Mouse (Mus musculus) hindbrain, embryonic 16.5 days (tissue): ENCODE results near the gene Gm49358. TPM values are rescaled to one million over a fixed set of nuclear protein-coding genes. Genes with fewer than 3 reads are reported as not detected.

Experiments used
- ATAC-seq: fragments of 200-750 bp; cut with Nextera tagmentation; 2 replicates; pipeline ENCODE4 v1.8.0; 2017; ENCODE audit warnings: moderate TSS enrichment, moderate library complexity
- H3K27ac ChIP-seq: fragments of 300-500 bp; sonication (generic); 2 replicates; pipeline ENCODE4 v1.5.1; 2014; ENCODE audit warnings: low read depth, mild to moderate bottlenecking, control low read depth, low read length, moderate library complexity
- H3K27me3 ChIP-seq: fragments of 300-500 bp; sonication (generic); replicated peaks from 2 replicates; pipeline ENCODE4 v1.6.1; 2014; ENCODE audit warnings: low read length; ENCODE audit not compliant: control insufficient read depth, insufficient read depth
- H3K36me3 ChIP-seq: fragments of 300-500 bp; sonication (generic); 2 replicates; pipeline ENCODE4 v1.6.1; 2014; ENCODE audit warnings: mild to moderate bottlenecking, low read length, moderate library complexity, mixed read lengths; ENCODE audit not compliant: control insufficient read depth, insufficient read depth
- H3K4me1 ChIP-seq: fragments of 300-500 bp; sonication (generic); 2 replicates; pipeline ENCODE4 v1.6.1; 2014; ENCODE audit warnings: low read depth, low read length; ENCODE audit not compliant: control insufficient read depth, insufficient read depth
- H3K4me2 ChIP-seq: fragments of 300-500 bp; sonication (generic); 2 replicates; pipeline ENCODE4 v1.6.1; 2014; ENCODE audit warnings: mild to moderate bottlenecking, low read length, control low read depth, moderate library complexity
- H3K4me3 ChIP-seq: fragments of 300-500 bp; sonication (generic); 2 replicates; pipeline ENCODE4 v1.5.1; 2014; ENCODE audit warnings: mild to moderate bottlenecking, low read length, control low read depth, moderate library complexity
- H3K9ac ChIP-seq: fragments of 300-500 bp; sonication (generic); 2 replicates; pipeline ENCODE4 v1.6.1; 2014; ENCODE audit warnings: low read depth, mild to moderate bottlenecking, control low read depth, low read length, moderate library complexity
- H3K9me3 ChIP-seq: fragments of 300-500 bp; sonication (generic); 2 replicates; pipeline ENCODE4 v1.6.1; 2014; ENCODE audit warnings: mild to moderate bottlenecking, low read length, moderate library complexity; ENCODE audit not compliant: control insufficient read depth
- WGBS: fragments of 180-500 bp; shearing (Covaris S2); extraction: QIAGEN DNeasy Blood & Tissue Kit; methylation state at CpG from one replicate; pipeline ENCODE4 v1.1.7; 2014; 5-methylcytosine and 5-hydroxymethylcytosine counted together
- polyA plus RNA-seq: library from polyadenylated mRNA; unstranded; fragments of >200 nt; fragmentation: Nextera tagmentation; extraction: Ambion mirVana; gene quantifications from 2 replicates; pipeline ENCODE4 v1.2.1, GENCODE M21; 2015

The Gm49358 gene
- not detected in 2 replicates for polyA plus RNA-seq

DNA sequence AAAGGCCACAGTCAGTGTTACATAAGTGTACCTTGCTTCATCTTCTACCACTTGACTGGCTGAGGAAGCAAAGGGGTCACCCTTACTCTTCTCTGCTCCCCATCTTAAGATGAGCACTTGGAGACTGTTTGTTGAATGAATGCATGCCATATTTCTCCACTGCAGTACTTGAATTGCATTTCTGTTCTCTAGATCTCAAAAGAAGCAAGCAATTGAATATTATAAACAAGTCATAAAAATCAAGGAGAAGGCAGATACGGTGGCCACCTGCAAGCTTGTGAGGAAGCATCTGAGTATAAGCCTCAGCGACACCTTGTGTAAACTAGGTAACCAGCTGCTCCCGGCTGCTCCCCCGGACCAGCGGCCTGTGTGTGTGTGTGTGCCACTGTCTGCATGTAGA, at the start of gene Gm49358:
TSS of gene Gm49358 (plus strand) at position 301 of the 400 bp plus-strand sequence.
- H3K9me3 ChIP-seq = no peaks in the 10 kb centered on the region
- H3K4me3 ChIP-seq = no peak within 1 kb of the TSS
- H3K4me1 ChIP-seq = no peaks in the 10 kb centered on the region
- H3K4me2 ChIP-seq = no peak within 1 kb of the TSS
- H3K27ac ChIP-seq = no peak within 1 kb of the TSS
- H3K27me3 ChIP-seq = no peaks in the 10 kb centered on the region
- H3K36me3 ChIP-seq = no peaks in the 10 kb centered on the region
- no peak within 1 kb of the TSS for H3K9ac ChIP-seq
- ATAC-seq = no peak
- WGBS = 93% methylated on average over 5 of the region's 5 CpGs

DNA sequence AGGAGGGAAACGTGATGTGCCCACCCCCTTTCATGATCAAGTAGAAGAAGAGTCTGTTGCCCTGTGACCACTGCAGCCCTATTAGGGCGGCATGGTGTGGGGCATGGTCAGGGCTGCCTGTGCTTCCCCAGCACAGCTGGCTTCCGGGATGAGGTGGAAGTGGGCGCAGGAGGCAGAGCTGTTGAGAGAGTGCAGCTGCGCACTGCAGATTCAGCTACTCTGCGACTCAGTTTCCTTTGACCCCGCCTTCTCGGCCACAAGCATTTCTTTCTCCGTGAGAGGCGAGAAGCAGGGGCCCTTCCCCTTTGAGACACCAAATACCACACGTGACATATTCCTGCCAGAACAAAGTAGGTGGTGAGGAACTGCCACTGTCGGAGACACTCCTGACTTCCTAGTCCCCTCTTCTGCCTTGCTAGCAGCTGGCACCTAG, 36.2 kb upstream of the Gm49358 start:
- WGBS = 6% methylated on average over 12 of the region's 12 CpGs
- ATAC-seq = peak; percentile 85
- H3K4me2 ChIP-seq = peak overlapping the region; percentile 67
- no peaks in the 10 kb centered on the region for H3K36me3 ChIP-seq
- H3K27ac ChIP-seq = peak overlapping the region; percentile 58; the same call in 1 of the 2 replicates
- H3K4me1 ChIP-seq = peaks cover 6% of the 10 kb centered on the region
- peak overlapping the region; percentile 61 for H3K9ac ChIP-seq
- H3K27me3 ChIP-seq = no peaks in the 10 kb centered on the region
- H3K9me3 ChIP-seq = no peaks in the 10 kb centered on the region
- peak overlapping the region; percentile 34 for H3K4me3 ChIP-seq

DNA sequence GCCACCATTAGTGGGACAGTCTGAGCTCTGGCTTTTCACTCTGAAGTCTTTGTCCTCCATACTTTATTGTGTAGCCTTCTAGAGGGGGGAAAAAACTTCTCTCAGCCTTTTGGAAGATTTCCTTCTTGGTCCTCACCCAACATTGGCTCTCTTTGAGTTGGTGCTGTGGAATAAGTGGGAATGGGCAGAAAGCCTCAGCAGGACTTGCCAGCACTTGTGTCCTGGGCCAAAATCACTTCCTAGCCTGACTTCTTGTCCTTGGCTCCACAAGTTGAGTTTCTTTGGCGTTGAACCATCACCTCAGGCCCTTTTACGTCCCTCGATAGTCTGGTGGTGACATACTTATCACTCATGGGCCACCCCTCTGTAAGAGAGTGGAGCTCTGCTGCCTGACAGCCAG, 35.6 kb upstream of the Gm49358 start:
- Histone ChIP-seq H3K4me2 (no peak overlapping the region; the same call in 1 of the 2 replicates), H3K36me3 (no peaks in the 10 kb centered on the region), H3K27ac (no peak overlapping the region; the same call in 1 of the 2 replicates), H3K27me3 (no peaks in the 10 kb centered on the region), H3K4me3 (no peak overlapping the region), H3K4me1 (peaks cover 6% of the 10 kb centered on the region), H3K9me3 (no peaks in the 10 kb centered on the region), H3K9ac (no peak overlapping the region)
- WGBS = 83% methylated on average over 3 of the region's 3 CpGs
- peak; percentile 24; the same call in 1 of the 2 replicates for ATAC-seq

DNA sequence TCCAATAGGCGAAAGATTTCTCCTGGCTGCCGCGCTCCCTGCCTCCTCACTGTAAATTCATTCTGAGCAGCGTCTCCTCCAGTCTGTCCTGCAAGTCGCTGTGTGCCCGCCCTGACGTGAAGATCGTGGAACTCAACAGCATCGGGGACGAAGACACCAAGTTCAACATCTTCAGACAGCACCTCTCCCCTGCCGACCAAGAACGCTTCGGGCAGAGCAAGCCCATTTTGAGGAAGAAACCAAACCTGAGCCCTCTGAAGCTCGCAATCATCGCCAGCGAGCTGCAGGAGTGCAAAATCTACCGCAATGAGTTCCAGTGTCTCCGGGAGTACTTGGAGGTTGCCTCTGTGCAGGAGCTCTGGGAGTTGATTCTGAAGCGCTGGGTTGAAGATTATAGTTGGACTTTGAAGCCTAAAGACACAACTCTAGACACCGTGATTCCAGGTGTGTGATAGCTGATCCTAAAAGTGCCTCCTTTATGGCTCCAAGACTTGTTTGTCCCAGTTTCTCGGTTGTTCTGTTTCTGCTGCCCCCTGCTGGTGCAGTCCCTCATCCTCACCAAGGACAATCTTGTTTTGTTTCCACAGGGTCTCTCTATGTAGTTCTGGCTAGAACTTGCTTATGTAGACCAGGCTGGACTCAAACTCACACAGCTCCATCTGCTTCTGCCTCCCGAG, 32.8 kb upstream of the Gm49358 start:
- peak overlapping the region; percentile 62 for H3K9ac ChIP-seq
- 17% methylated on average over 22 of the region's 22 CpGs for WGBS
- H3K4me1 ChIP-seq = peaks cover 6% of the 10 kb centered on the region
- no peaks in the 10 kb centered on the region for H3K27me3 ChIP-seq
- H3K4me2 ChIP-seq = peak overlapping the region; percentile 64
- peak overlapping the region; percentile 46 for H3K4me3 ChIP-seq
- H3K9me3 ChIP-seq = no peaks in the 10 kb centered on the region
- ATAC-seq = peak; percentile 58
- no peak overlapping the region for H3K27ac ChIP-seq
- no peaks in the 10 kb centered on the region for H3K36me3 ChIP-seq

DNA sequence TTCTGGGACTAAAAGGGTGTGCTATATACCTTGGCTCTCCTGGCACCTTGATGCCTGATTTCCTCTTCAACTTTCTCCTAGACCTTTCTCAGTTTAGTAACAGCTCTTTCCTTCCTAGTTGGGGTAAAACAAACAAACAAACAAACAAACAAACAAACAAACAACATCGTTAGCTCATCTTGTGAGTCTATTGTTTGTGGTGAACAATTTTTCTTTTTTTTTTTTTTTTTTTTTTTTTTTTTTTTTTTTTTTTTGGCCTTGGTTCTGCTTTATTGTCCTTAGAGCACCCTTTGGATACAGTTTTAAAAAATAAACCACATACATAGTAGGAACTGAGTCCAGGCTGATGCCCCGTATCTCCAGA, 32.3 kb upstream of the Gm49358 start:
- Histone ChIP-seq H3K4me2 (no peak overlapping the region; the same call in 1 of the 2 replicates), H3K27me3 (no peaks in the 10 kb centered on the region), H3K27ac (no peak overlapping the region), H3K4me3 (no peak overlapping the region), H3K4me1 (peaks cover 6% of the 10 kb centered on the region), H3K9me3 (no peaks in the 10 kb centered on the region), H3K36me3 (no peaks in the 10 kb centered on the region), H3K9ac (no peak overlapping the region)
- ATAC-seq = no peak
- WGBS = 61% methylated on average over 2 of the region's 2 CpGs

DNA sequence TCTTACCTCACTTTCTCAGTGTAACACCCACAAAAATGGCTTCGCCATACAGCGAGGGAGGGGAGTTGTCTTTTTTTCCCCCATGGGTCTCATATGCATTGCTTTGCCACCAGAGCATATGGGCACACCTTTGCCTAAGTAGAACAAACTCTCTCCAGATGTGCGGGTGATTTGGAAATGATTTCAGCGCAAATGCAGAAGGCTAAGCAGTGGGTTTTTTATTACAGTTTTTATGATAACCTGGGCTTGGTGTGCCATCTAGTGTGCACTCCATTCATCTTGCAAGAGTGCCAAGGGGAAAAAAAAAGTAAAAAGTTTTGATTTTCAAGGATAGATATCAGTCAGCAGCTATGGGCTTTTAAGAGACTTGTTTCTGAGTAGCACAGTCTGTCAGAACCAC, 28.7 kb upstream of the Gm49358 start:
- Histone ChIP-seq H3K36me3 (no peaks in the 10 kb centered on the region), H3K27ac (no peak overlapping the region), H3K4me1 (no peaks in the 10 kb centered on the region), H3K9ac (no peak overlapping the region), H3K9me3 (no peaks in the 10 kb centered on the region), H3K4me3 (no peak overlapping the region), H3K4me2 (no peak overlapping the region), H3K27me3 (no peaks in the 10 kb centered on the region)
- ATAC-seq = no peak
- WGBS = 91% methylated on average over 4 of the region's 4 CpGs

DNA sequence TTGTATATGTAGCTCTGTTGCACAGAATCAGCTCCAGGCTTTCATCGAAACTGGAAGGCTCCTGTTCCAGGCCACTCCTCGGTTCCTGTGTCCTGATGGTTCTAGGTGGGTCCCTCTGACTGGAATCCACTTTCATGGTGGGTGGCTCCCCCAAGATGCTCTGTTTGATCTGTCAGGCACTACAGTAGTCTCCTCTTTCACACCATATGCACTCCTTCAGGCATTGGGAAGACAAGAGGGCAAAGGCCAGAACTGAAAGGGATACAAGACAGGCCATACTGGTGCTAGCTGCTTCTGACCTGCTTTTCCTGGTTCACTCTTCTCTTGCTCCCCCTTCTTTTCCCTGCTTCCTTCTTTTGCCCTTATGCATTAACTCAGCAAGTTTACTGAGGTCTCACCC, 20.9 kb upstream of the Gm49358 start:
- Histone ChIP-seq H3K9me3 (no peaks in the 10 kb centered on the region), H3K4me3 (no peak overlapping the region), H3K4me1 (no peaks in the 10 kb centered on the region), H3K4me2 (no peak overlapping the region), H3K36me3 (no peaks in the 10 kb centered on the region), H3K27me3 (no peaks in the 10 kb centered on the region), H3K27ac (no peak overlapping the region), H3K9ac (no peak overlapping the region)
- WGBS = 96% methylated on average over 2 of the region's 2 CpGs
- no peak for ATAC-seq

DNA sequence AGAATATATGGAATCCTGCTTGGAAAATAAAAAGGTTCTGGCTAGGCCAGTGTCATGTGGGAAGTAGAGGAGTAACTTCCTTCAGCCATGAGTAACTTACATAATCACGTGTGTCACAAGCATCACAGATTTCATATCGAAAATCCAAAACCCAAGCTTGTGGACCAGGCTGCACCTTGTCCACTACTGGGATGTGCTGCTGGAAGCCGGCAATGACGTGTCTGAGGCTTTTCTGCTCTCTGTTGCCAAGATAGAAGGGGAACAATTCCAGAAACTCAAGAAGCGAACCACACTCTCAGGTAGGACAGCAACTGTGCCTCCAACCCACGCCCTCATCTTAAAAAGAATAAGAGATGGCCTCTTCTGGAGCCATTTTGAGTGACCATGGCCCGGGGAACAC, 19.5 kb upstream of the Gm49358 start:
- ATAC-seq = no peak
- Histone ChIP-seq H3K27me3 (no peaks in the 10 kb centered on the region), H3K4me2 (no peak overlapping the region), H3K4me3 (no peak overlapping the region), H3K4me1 (no peaks in the 10 kb centered on the region), H3K9me3 (no peaks in the 10 kb centered on the region), H3K27ac (no peak overlapping the region), H3K36me3 (no peaks in the 10 kb centered on the region), H3K9ac (no peak overlapping the region)
- WGBS = 90% methylated on average over 7 of the region's 7 CpGs

DNA sequence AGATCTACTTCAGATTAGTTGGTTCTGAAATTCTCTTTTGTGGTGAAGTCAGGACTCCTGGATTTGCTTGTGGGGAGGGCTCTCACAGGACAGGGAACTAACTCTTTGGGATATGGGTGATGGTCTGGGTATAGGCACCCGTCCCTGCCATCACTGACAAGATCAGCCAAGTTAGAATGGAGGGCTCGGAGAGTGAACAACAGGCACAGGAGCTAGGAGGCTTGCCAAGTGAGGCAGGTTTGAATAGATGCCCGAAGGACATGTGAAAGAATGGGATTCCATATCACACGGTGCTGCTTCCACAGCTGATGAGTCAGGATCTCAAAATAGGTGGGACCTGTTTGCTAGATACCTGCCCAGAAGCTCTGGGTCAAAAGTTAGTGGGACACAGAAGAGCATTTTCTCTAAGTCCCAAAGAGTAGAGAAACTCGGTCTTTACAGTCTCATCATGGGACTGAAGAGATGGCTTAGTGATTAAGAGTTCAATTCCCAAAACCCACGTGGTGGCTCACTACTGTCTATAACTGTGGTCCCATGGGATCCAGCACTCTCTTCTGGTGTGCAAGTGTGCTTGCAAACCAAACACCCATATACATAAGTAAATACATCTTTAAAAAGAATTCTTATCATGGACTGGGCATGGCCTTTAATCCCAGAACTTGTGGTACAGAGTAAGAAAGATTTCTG, 7.8 kb upstream of the Gm49358 start:
- H3K27me3 ChIP-seq = no peaks in the 10 kb centered on the region
- H3K27ac ChIP-seq = no peak overlapping the region
- no peak overlapping the region for H3K4me2 ChIP-seq
- H3K36me3 ChIP-seq = no peaks in the 10 kb centered on the region
- H3K9me3 ChIP-seq = no peaks in the 10 kb centered on the region
- H3K4me3 ChIP-seq = no peak overlapping the region
- 81% methylated on average over 6 of the region's 6 CpGs for WGBS
- ATAC-seq = no peak
- H3K9ac ChIP-seq = no peak overlapping the region
- no peaks in the 10 kb centered on the region for H3K4me1 ChIP-seq
